ENCODE assay signal across 8 mouse cellular contexts in genomic region chr11:53300330-53301166, GRCm38 (mm10). TPM values are rescaled to one million over a fixed set of nuclear protein-coding genes. Genes with fewer than 3 reads are reported as not detected.
DNase-seq lines count a peak whose midpoint lies in the region; ATAC-seq and TF ChIP-seq lines count a peak whose summit lies in the region.

Gene Hspa4 (minus strand): TSS chr11:53300457.

- peak within 1 kb of the TSS; percentile 98 for H3K9ac ChIP-seq in kidney, embryonic 14.5 days (ENCODE audit: low read depth, low read length)
- peak within 1 kb of the TSS; percentile 96 for H3K9ac ChIP-seq in limb, embryonic 15.5 days

- peak within 1 kb of the TSS; percentile 99 for H3K4me3 ChIP-seq in bone marrow macrophage, adult 2 months (ENCODE audit: insufficient read depth, low read length)
- H3K4me3 ChIP-seq in embryonic fibroblast, embryonic 13.5 days (ENCODE audit: insufficient read depth, low read length), result peak within 1 kb of the TSS; percentile 87
- H3K4me3 ChIP-seq in kidney, embryonic 14.5 days (ENCODE audit: low read length), result peak within 1 kb of the TSS; percentile 99
- peak within 1 kb of the TSS; percentile 100 for H3K4me3 ChIP-seq in limb, embryonic 15.5 days

- no peaks in the 10 kb centered on the region for H3K27me3 ChIP-seq in kidney, embryonic 14.5 days (ENCODE audit: control insufficient read depth, insufficient read depth, low read length)
- H3K27me3 ChIP-seq in limb, embryonic 15.5 days, result no peaks in the 10 kb centered on the region

- peak; percentile 100 for DNase-seq in A20 (ENCODE audit: low read depth, low spot score)
- peak; percentile 97 to 98 for DNase-seq in heart, adult 9 months (ENCODE audit: low spot score in 2 of 2)
- peak; percentile 95 to 96 for DNase-seq in monocyte, adult 2 months (ENCODE audit: low read depth in 1 of 2, low spot score in 2 of 2)
- DNase-seq in spleen, postnatal 36 days (ENCODE audit: low spot score in 2 of 2), result peak; percentile 98

- peak within 1 kb of the TSS; percentile 68 for H3K4me2 ChIP-seq in kidney, embryonic 14.5 days (replicated peaks; ENCODE audit: low read depth, low read length)
- H3K4me2 ChIP-seq in limb, embryonic 15.5 days, result peak within 1 kb of the TSS; percentile 58

- peak within 1 kb of the TSS; percentile 99 for H3K27ac ChIP-seq in bone marrow macrophage, adult 2 months (ENCODE audit: insufficient read depth, low read depth, low read length)
- peak within 1 kb of the TSS; percentile 99 for H3K27ac ChIP-seq in embryonic fibroblast, embryonic 13.5 days (ENCODE audit: insufficient read depth, low read length)
- peak within 1 kb of the TSS; percentile 99 for H3K27ac ChIP-seq in kidney, embryonic 14.5 days (ENCODE audit: low read depth, low read length)
- peak within 1 kb of the TSS; percentile 98 for H3K27ac ChIP-seq in limb, embryonic 15.5 days

- H3K9me3 ChIP-seq in kidney, embryonic 14.5 days (ENCODE audit: control insufficient read depth, low read length), result no peaks in the 10 kb centered on the region
- no peaks in the 10 kb centered on the region for H3K9me3 ChIP-seq in limb, embryonic 15.5 days

- under 1% methylated on average over 56 of the region's 58 CpGs for WGBS in kidney, embryonic 14.5 days
- 1% methylated on average over 58 of the region's 58 CpGs for WGBS in limb, embryonic 15.5 days

- TF ChIP-seq POLR2A in bone marrow macrophage, adult 2 months (IDR thresholded peaks at IDR 0.05; ENCODE audit: borderline replicate concordance, low read depth, low read length), result no peak
- peak; percentile 87 for TF ChIP-seq POLR2A in embryonic fibroblast, embryonic 13.5 days (IDR thresholded peaks at IDR 0.05; ENCODE audit: low read depth, low read length)

- H3K4me1 ChIP-seq in bone marrow macrophage, adult 2 months (ENCODE audit: control insufficient read depth, insufficient read depth, low read length), result peaks cover 31% of the 10 kb centered on the region
- H3K4me1 ChIP-seq in embryonic fibroblast, embryonic 13.5 days (ENCODE audit: control insufficient read depth, insufficient read depth, low read length), result peaks cover 10% of the 10 kb centered on the region
- H3K4me1 ChIP-seq in kidney, embryonic 14.5 days (ENCODE audit: control insufficient read depth, insufficient read depth, low read length), result peaks cover 15% of the 10 kb centered on the region
- peaks cover 29% of the 10 kb centered on the region for H3K4me1 ChIP-seq in limb, embryonic 15.5 days

- ATAC-seq in kidney, embryonic 14.5 days (ENCODE audit: low FRiP score, low TSS enrichment), result peak; percentile 97
- ATAC-seq in limb, embryonic 15.5 days (ENCODE audit: insufficient number of reproducible peaks, low FRiP score, low TSS enrichment, low read depth), result peak; percentile 98

- peaks cover 10% of the 10 kb centered on the region; the same call in 1 of the 2 replicates for H3K36me3 ChIP-seq in kidney, embryonic 14.5 days (ENCODE audit: control insufficient read depth, insufficient read depth, low read length)
- 0 out of 2 replicates have a peak, but pooled peaks cover 4% of the 10 kb centered on the region for H3K36me3 ChIP-seq in limb, embryonic 15.5 days

- no peak for TF ChIP-seq CTCF in bone marrow macrophage, adult 2 months (IDR thresholded peaks at IDR 0.05; ENCODE audit: low read depth, low read length)
- TF ChIP-seq CTCF in embryonic fibroblast, embryonic 13.5 days (IDR thresholded peaks at IDR 0.05; ENCODE audit: borderline replicate concordance, insufficient read depth, low read length), result no peak

RNA-seq across cellular contexts. Expression of gene Hspa4, which starts in this region (rescaled TPM):
- 111 and 118 TPM in 2 replicates for polyA plus RNA-seq in bone marrow macrophage, adult 2 months (2012; ENCODE audit: insufficient read depth, insufficient read length, missing spikeins)
- polyA plus RNA-seq in embryonic fibroblast, embryonic 13.5 days (2011; ENCODE audit: insufficient read length, low read depth, missing spikeins), result 229 and 302 TPM in 2 replicates
- 78.2 and 110 TPM in 2 replicates for polyA plus RNA-seq in kidney, embryonic 14.5 days (2014; fragmentation: Nextera tagmentation; extraction: Ambion mirVana)
- polyA plus RNA-seq in limb, embryonic 15.5 days (2015; fragmentation: Nextera tagmentation; extraction: Ambion mirVana), result 66.2 and 73.6 TPM in 2 replicates

Comparison
In these comparisons a context has a peak if more than half of its experiments do, and no peak if none do; other contexts are left out.
1. Peak in every context shown above with its lines: DNase-seq, ATAC-seq, H3K4me3 ChIP-seq and H3K27ac ChIP-seq.